Mouse (Mus musculus): Measurements from ENCODE around the gene Cntnap3.
"Not testable (repeated sequence)": the region's sequence is repeated elsewhere in the genome, so short reads cannot be mapped to it uniquely, and the experiment has no call there.

Gene Cntnap3

GRCm38 (mm10) chr13:64903585-64904208 is at the start of gene Cntnap3:
TSS of gene Cntnap3 (minus strand) at chr13:64903955.
- DNase-seq (ENCODE audit: low spot score) = peak; percentile 5

- DNase-seq (ENCODE audit: low spot score) = no peak
These were observed 13.4 kb upstream of the Cntnap3 start, which contains the start of gene Spata31 for GRCm38 (mm10) chr13:64917191-64917590. TSS of gene Spata31 (plus strand) at chr13:64917406.

GRCm38 (mm10) chr13:64903132-64903531 is 623 bp downstream of the Cntnap3 start:
- DNase-seq (ENCODE audit: low spot score) = no peak

- DNase-seq (ENCODE audit: low spot score) = no peak
These were observed 38.4 kb downstream of the Cntnap3 start for GRCm38 (mm10) chr13:64865397-64865796.

- DNase-seq (ENCODE audit: low spot score) = not testable (repeated sequence)
These were observed 78.9 kb downstream of the Cntnap3 start for GRCm38 (mm10) chr13:64824856-64825255.

GRCm38 (mm10) chr13:64745383-64745782 is 158.4 kb downstream of the Cntnap3 start:
- DNase-seq (ENCODE audit: low spot score) = no peak

GRCm38 (mm10) chr13:64732244-64732643 is 171.5 kb downstream of the Cntnap3 start:
- no peak for DNase-seq (ENCODE audit: low spot score)

GRCm38 (mm10) chr13:64716791-64717190 is 187.0 kb downstream of the Cntnap3 start:
- no peak for DNase-seq (ENCODE audit: low spot score)

GRCm38 (mm10) chr13:64692463-64692862 is 211.3 kb downstream of the Cntnap3 start:
- no peak for DNase-seq (ENCODE audit: low spot score)
